Mouse (Mus musculus): ENCODE measurements around the gene Atf7. TPM values are rescaled to one million over a fixed set of nuclear protein-coding genes. Genes with fewer than 3 reads are reported as not detected.

Gene Atf7
- total RNA-seq, 2 experiments from 2014 or later: 81.4 to 87.1 TPM

GRCm38 (mm10) chr15:102552599-102552998, 72.7 kb downstream of the Atf7 start:
- DNase-seq (ENCODE audit: low spot score in 2 of 2): no peak

GRCm38 (mm10) chr15:102547478-102547877, 77.8 kb downstream of the Atf7 start:
- no peak for DNase-seq (ENCODE audit: low spot score in 2 of 2)

DNA sequence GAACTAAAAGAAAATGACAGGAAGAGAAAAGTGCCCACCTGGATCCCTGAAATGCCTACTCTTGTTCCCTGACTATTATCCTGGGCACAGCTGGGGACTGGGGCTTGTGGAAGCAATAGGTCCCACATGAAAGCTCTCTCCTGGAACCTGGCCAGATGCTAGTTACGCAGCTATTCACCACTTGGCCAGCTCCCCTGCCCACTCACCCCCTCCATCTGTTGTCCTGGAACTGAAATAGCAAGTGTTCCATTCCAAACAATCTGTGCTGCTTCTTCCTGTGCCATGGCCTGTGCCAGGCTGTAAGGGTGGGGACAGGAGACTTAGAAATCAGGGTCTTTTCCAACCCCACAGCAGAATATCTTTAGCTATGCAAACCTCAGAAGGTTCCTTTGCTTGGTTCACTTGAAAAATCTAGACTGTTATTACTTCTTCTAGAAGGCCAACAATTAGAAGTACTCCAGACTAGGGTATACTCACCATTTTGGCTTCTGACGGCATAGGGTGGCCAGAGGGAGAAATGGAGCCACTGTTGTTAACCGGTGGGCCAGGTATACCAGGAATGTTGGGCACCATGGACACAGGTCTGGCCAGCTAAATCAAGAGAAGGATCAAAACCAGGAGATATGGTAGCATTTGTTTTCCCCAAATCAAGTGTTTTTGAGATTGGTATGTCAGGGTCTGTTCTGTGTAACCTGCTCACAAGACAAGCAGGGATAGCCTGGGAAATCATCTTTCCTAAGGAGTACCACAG, 78.4 kb downstream of the Atf7 start:
- DNase-seq (ENCODE audit: low spot score in 2 of 2): no peak

GRCm38 (mm10) chr15:102546246-102546645, 79.0 kb downstream of the Atf7 start:
- no peak for DNase-seq (ENCODE audit: low spot score in 2 of 2)

DNA sequence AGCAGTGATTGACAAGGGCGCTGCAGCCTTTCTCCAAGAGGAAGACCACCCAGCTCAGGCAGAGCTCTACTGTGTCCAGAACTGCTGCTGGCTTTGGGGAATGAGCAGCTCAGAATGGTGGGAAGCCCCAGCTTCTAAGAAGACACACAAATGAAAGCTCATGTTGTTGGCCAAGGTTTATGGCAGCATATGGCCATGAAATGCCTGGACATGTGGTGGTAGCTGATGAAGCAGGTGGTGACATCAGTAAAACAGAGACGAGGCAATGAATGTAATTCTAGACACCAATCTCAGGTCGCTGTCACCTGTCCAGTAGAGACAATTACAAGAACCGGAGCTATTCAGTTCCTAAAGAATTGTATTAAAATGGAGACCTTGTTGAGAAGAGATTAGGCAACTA, 80.5 kb downstream of the Atf7 start:
- no peak for DNase-seq (ENCODE audit: low spot score in 2 of 2)

DNA sequence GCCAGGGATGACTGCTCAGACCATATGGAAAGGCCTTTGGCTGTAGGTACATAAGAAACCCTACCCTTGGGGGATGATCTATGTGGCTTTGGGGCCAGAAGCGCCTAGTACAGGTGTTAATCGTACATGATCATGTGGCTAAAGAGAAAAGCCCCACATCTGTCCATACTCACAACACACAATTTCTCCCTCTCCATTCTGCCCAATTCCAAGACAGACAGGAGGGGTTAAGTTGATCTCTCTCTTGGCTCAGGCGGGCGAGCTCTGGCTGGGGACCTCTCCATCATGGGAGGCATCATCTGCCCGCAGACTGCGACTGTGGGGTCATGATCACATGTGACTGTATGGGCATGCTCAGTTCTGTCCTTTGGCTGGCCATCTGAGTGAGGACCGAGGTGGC, 91.3 kb downstream of the Atf7 start:
- DNase-seq (ENCODE audit: low spot score in 2 of 2): no peak

DNA sequence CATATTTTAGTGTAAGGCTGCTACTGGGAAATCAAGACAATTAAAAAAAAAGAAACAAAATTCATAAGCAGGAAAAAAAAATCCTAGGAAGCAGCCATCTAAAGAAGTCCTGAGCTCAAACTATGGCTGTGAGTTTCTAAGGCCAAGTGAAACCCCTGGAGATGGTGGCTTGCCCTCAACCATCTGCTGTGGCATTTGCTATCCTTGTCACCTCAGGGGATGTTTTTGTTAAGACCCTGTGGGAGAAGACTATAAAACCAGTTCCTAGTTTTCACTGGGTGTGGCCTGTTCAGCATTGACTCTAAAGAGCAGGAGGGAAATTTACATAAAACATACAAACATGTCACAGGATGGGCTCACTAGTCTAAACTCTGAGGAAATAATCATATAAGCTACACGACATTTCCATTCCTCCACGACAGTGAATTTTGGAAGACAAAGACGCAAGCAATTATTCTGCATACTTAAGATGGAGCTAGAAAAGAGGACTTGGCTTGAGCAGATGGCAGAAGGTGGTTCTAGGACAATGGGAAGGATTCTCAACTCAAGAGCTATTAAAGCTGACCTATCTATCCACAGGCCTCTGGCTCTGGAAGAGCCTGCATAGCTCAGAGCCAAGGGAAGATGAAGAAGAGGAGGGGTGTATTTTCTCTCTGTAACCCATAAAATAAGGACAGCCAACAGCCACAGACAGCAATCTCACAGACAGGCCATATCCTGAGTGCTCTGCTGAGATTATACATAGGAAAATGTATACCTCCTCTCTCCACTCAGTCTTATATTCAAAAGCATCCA, 93.0 kb downstream of the Atf7 start:
- DNase-seq (ENCODE audit: low spot score in 2 of 2): no peak

- DNase-seq (ENCODE audit: low spot score in 2 of 2): no peak
Observed at GRCm38 (mm10) chr15:102531586-102531985, 93.7 kb downstream of the Atf7 start.

DNA sequence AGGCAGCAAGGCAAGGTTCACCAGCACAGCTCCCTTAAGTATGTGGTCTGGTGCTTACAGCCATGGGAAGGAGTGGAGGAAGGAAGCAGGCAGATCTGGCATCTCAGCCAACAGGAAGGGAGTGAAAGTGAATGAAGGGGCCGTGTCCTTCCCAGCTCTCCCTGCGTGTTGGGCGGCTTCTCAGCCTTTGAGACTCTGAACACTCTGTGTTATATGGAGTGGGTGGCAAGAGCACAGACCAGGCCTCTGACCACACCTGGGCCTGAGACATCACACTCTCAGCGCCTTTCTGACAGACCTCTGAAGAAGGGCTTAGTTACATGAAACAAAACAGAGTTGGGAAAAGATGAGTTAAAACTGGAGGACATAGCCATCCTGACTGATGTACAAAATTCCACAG, 94.7 kb downstream of the Atf7 start:
- no peak for DNase-seq (ENCODE audit: low spot score in 2 of 2)

DNA sequence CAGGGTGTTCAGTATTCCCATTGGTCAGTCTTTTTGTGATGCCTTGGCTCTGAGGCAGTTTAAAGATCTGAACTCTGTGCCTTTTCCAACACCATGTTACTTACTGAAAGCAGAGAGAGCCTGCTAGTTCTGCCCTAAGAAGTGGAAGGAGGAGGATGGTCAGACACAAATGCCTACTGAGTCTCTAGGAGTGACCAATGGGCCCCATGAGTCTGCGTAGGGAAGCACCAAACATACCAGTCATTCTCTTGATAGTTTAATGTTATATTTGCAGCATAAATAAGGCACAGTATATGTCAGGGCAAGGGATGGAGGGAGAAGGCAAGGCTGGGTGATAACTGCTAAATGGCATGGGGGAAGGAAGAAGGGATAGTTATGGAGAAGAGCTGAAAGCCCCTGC, 96.9 kb downstream of the Atf7 start:
- no peak for DNase-seq (ENCODE audit: low spot score in 2 of 2)

GRCm38 (mm10) chr15:102527936-102528335, 97.3 kb downstream of the Atf7 start:
- no peak for DNase-seq (ENCODE audit: low spot score in 2 of 2)

- no peak for DNase-seq (ENCODE audit: low spot score in 2 of 2)
Observed at GRCm38 (mm10) chr15:102526111-102527002, 98.9 kb downstream of the Atf7 start.

DNA sequence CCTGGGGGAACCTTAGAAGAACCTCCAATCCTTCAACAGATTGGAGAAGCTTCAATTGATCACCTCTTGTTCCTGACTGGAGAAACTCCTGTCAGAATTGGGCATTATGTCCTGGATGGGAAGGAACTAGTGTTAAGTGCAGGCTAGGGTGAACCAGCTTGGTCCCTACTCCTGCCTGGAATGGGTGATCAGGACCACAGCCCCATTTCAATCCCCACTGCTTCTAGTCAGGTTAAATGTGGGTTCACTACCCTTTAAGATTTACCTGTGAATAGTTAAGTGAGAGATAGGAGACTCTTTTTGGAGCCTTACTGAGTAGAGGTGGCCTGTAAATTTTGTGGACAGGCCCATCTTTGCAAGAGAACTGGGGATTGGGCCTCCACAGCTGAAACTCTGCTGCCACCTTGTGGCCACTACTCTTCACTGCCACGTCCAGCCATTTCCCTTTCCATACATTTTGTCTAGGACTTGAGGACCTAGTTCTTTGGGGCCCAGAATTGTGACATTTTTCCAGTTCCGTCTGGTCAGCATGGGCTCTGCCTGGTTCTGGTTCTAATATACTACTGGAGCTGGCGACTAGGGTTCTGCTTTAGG, 100.3 kb downstream of the Atf7 start, which contains the start of gene Npff:
TSS of gene Npff (minus strand) at position 51 of the 594 bp plus-strand sequence.
- peak in 1 of 2 experiments; percentile 49 for DNase-seq (ENCODE audit: low spot score in 2 of 2)

GRCm38 (mm10) chr15:102521480-102521879, 103.8 kb downstream of the Atf7 start:
- no peak for DNase-seq (ENCODE audit: low spot score in 2 of 2)

DNA sequence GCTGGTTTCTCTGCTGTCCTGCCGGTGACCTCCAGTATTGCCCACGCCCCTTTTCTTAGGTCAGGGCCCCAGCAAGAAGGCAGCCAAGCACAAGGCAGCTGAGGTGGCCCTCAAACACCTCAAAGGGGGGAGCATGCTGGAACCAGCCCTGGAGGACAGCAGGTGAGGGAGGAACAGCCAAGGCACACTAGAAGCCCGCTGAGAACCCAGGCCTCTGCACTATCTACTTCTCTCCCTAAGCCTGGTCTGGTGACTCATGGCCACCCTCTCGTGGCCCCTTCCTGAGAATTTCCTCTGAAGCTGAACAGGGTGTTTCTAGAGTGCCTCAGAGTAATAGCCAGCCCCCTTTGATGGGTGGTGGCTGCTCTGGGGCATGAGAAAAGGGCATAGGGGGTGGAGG, 104.8 kb downstream of the Atf7 start:
- DNase-seq (ENCODE audit: low spot score in 2 of 2): no peak

DNA sequence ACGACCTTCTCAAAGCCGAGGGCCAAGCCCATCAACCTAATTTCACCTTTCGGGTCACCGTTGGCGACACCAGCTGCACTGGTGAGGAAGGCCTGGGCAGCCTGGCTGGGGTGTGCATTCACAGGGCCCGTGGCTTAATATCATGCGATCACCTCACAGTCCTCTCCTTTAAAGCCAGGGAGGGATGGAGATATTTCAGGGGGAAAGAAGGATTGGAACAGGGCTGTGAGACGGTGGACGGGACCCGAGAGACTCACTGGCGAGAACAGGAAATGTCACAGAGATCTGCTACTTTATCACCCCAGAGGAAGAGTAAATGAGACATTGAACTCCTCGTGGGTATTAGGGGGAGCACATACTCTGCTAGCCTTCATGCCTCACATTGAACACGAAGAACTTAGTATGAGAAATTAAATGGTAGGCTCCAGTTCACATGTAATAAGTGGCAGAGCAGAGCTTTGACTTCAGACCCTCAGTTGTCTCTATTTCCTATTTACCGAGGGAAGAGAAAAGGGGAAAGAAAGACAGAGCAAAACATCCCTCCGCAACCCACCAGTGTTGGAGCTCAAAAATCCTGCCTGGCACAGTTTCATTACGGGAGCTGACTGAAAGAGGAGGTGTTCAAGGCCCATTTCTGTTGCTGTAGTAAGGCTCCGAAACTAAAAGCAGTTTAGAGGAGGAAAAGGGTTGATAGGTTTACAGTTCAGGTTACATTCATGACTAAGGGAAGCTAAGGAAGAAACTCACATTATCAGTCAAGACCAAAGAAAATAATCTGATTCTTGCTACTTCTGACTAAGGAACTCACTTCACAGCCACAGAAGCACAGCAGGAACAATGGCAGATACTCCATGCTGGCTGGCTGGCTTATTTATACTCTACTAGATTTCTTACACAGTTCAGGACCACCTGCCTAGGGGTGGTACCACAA, 105.8 kb downstream of the Atf7 start:
- no peak for DNase-seq (ENCODE audit: low spot score in 2 of 2)

DNA sequence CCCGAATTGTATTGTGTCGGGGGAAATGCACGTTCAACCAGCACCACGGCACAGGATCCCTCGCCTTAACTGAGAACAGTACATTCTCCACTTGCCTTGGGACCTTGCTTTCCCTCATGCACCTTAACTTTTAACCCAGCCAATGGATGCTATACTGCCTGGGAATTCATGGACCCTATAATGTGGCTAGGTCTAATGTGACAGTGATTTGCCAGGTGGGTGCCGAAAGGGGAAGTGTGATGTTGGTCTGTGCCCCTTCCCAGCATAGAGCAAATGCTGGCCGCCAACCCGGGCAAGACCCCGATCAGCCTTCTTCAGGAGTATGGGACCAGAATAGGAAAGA, 106.4 kb downstream of the Atf7 start:
- no peak for DNase-seq (ENCODE audit: low spot score in 2 of 2)

- peak; percentile 97 to 99 for DNase-seq (ENCODE audit: low spot score in 2 of 2)
Observed at GRCm38 (mm10) chr15:102517976-102518858, 107.0 kb downstream of the Atf7 start, which contains the start of gene Tarbp2. Tarbp2 (plus strand) TSS chr15:102518192.

GRCm38 (mm10) chr15:102517631-102517975, 107.7 kb downstream of the Atf7 start:
- DNase-seq (ENCODE audit: low spot score in 2 of 2): no peak
